Mouse (Mus musculus): Measurements from ENCODE around the gene Krt80. TPM values are rescaled to one million over a fixed set of nuclear protein-coding genes. Genes with fewer than 3 reads are reported as not detected.

Gene Krt80
- polyA plus RNA-seq, 1 experiment from 2014 or later = not detected

DNA sequence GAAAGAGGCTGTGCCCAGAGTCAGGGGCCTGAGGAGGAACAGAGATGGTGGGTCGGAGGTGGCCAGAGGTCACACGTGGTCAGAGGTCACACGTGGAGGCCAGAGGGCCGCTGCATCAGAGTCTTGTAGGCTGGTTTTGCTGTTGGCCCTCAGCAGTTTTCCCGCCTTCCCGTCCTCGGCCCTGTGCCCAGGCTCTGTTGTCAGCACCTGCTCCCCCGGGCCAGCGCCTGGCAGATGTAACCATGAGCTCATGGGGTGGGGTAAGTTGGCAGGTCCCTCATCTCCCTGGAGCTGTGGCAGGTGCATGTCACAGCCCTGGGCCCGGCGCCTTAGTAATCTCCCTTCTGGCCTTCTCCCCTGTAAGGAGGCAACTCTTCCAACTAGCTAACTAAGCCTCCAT lies 12.8 kb upstream of the Krt80 start:
- no peak overlapping the region for H3K4me2 ChIP-seq
- H3K36me3 ChIP-seq (ENCODE audit: control insufficient read depth, insufficient read depth, low read length) = no peaks in the 10 kb centered on the region
- no peak overlapping the region for H3K9ac ChIP-seq (ENCODE audit: low read depth, low read length)
- no peaks in the 10 kb centered on the region for H3K4me1 ChIP-seq (replicated peaks; ENCODE audit: control insufficient read depth, insufficient read depth, low read length)
- no peaks in the 10 kb centered on the region; the same call in 1 of the 2 replicates for H3K27me3 ChIP-seq (replicated peaks; ENCODE audit: control insufficient read depth, insufficient read depth, low read length)
- H3K4me3 ChIP-seq (ENCODE audit: low read depth, low read length) = no peak overlapping the region
- H3K27ac ChIP-seq (ENCODE audit: low read depth, low read length) = no peak overlapping the region
- DNase-seq (ENCODE audit: low spot score) = no peak
- 82% methylated on average over 11 of the region's 11 CpGs for WGBS
- ATAC-seq (replicated peaks; ENCODE audit: low FRiP score) = no peak
- no peaks in the 10 kb centered on the region for H3K9me3 ChIP-seq (ENCODE audit: control insufficient read depth, low read length)

DNA sequence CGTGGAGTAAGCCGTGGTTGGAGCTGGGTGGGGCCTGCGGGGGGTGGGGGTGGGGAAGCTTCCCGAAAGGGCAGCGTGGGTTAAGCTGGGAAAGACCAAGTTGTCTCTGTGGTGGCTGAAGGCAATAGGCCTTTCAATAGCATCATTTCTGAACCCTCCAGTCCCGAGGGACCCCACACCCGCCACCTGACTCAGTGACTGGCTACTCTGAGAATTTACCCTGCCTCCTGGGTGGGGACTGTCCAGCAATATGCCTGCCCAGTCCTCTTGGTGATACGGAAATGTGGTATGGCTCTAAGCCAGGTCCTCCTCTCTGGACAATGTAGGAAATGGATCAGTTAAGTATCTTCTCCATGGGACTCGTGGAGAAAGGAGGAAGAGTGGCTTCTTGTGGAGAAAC lies 11.8 kb upstream of the Krt80 start:
- Histone ChIP-seq H3K27me3 (replicated peaks; ENCODE audit: control insufficient read depth, insufficient read depth, low read length) (no peaks in the 10 kb centered on the region; the same call in 1 of the 2 replicates), H3K4me2 (no peak overlapping the region), H3K9ac (ENCODE audit: low read depth, low read length) (no peak overlapping the region), H3K9me3 (ENCODE audit: control insufficient read depth, low read length) (no peaks in the 10 kb centered on the region), H3K27ac (ENCODE audit: low read depth, low read length) (no peak overlapping the region), H3K36me3 (ENCODE audit: control insufficient read depth, insufficient read depth, low read length) (no peaks in the 10 kb centered on the region), H3K4me1 (replicated peaks; ENCODE audit: control insufficient read depth, insufficient read depth, low read length) (no peaks in the 10 kb centered on the region), H3K4me3 (ENCODE audit: low read depth, low read length) (no peak overlapping the region)
- 60% methylated on average over 9 of the region's 9 CpGs for WGBS
- no peak for DNase-seq (ENCODE audit: low spot score)
- no peak for ATAC-seq (replicated peaks; ENCODE audit: low FRiP score)

DNA sequence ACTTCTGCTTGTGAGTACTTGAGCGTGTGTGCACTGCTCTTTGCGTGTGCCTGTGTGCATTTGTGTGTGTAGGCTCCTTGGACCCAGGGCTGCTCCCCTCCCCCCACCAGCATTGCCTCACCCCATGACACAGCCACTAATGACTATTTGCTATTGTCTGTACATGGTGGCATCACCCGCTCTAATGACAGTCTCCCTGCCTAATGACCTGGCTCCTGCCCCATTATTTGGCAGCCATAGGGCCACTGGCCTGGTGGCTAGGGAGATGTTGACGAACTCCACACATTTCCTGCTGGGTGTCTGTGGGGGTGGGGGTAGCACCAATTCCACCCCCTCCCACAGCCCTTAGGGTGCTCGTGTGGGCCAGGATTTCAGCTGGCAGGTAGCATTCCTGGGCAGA lies 8.7 kb upstream of the Krt80 start:
- no peak overlapping the region for H3K4me3 ChIP-seq (ENCODE audit: low read depth, low read length)
- H3K4me1 ChIP-seq (replicated peaks; ENCODE audit: control insufficient read depth, insufficient read depth, low read length) = 0 out of 2 replicates have a peak, but pooled peaks cover 2% of the 10 kb centered on the region
- WGBS = 79% methylated on average over 5 of the region's 5 CpGs
- H3K4me2 ChIP-seq = no peak overlapping the region
- DNase-seq (ENCODE audit: low spot score) (no peak), ATAC-seq (replicated peaks; ENCODE audit: low FRiP score) (no peak)
- H3K27ac ChIP-seq (ENCODE audit: low read depth, low read length) = no peak overlapping the region
- H3K9ac ChIP-seq (ENCODE audit: low read depth, low read length) = no peak overlapping the region
- H3K36me3 ChIP-seq (ENCODE audit: control insufficient read depth, insufficient read depth, low read length) = no peaks in the 10 kb centered on the region
- H3K9me3 ChIP-seq (ENCODE audit: control insufficient read depth, low read length) = no peaks in the 10 kb centered on the region
- no peaks in the 10 kb centered on the region; the same call in 1 of the 2 replicates for H3K27me3 ChIP-seq (replicated peaks; ENCODE audit: control insufficient read depth, insufficient read depth, low read length)

GRCm38 (mm10) chr15:101376776-101377061 lies 6.8 kb upstream of the Krt80 start:
- no peak overlapping the region for H3K4me2 ChIP-seq
- ATAC-seq (replicated peaks; ENCODE audit: low FRiP score) = no peak
- H3K4me3 ChIP-seq (ENCODE audit: low read depth, low read length) = no peak overlapping the region
- no peak for DNase-seq (ENCODE audit: low spot score)
- H3K27ac ChIP-seq (ENCODE audit: low read depth, low read length) = no peak overlapping the region
- WGBS = 43% methylated on average over 5 of the region's 5 CpGs
- no peak overlapping the region for H3K9ac ChIP-seq (ENCODE audit: low read depth, low read length)
- 0 out of 2 replicates have a peak, but pooled peaks cover 5% of the 10 kb centered on the region for H3K4me1 ChIP-seq (replicated peaks; ENCODE audit: control insufficient read depth, insufficient read depth, low read length)
- H3K27me3 ChIP-seq (replicated peaks; ENCODE audit: control insufficient read depth, insufficient read depth, low read length) = no peaks in the 10 kb centered on the region
- no peaks in the 10 kb centered on the region for H3K9me3 ChIP-seq (ENCODE audit: control insufficient read depth, low read length)
- H3K36me3 ChIP-seq (ENCODE audit: control insufficient read depth, insufficient read depth, low read length) = no peaks in the 10 kb centered on the region

- H3K4me3 ChIP-seq (ENCODE audit: low read depth, low read length) = no peak overlapping the region
- H3K4me1 ChIP-seq (replicated peaks; ENCODE audit: control insufficient read depth, insufficient read depth, low read length) = 0 out of 2 replicates have a peak, but pooled peaks cover 5% of the 10 kb centered on the region
- WGBS = 73% methylated on average over 6 of the region's 6 CpGs
- H3K27me3 ChIP-seq (replicated peaks; ENCODE audit: control insufficient read depth, insufficient read depth, low read length) = no peaks in the 10 kb centered on the region
- no peak overlapping the region for H3K9ac ChIP-seq (ENCODE audit: low read depth, low read length)
- H3K36me3 ChIP-seq (ENCODE audit: control insufficient read depth, insufficient read depth, low read length) = no peaks in the 10 kb centered on the region
- DNase-seq (ENCODE audit: low spot score) (no peak), ATAC-seq (replicated peaks; ENCODE audit: low FRiP score) (no peak)
- no peaks in the 10 kb centered on the region for H3K9me3 ChIP-seq (ENCODE audit: control insufficient read depth, low read length)
- H3K4me2 ChIP-seq = no peak overlapping the region
- H3K27ac ChIP-seq (ENCODE audit: low read depth, low read length) = no peak overlapping the region
These were observed 6.2 kb upstream of the Krt80 start for GRCm38 (mm10) chr15:101375956-101376775.

DNA sequence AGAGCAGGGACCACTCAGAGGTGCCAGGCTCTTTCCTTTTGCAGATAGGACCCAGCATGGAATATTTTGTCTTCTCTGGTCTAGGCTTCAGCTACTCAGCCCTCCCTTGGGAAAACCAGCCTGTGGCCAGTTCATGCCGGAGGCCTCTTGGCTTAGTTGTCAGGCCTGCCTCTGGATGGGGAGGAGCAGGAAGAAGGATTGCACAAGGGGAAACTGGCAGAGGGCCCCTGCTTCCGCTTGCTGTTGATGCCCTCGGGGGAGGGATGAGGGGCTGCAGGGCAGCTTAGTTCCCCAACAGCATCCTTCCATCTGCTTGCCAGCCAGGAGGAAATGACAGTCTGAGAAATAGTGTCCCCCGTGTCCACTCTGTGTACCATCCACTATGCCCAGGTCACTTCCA lies 4.9 kb upstream of the Krt80 start:
- Histone ChIP-seq H3K9ac (ENCODE audit: low read depth, low read length) (no peak overlapping the region), H3K4me3 (ENCODE audit: low read depth, low read length) (no peak overlapping the region), H3K4me1 (replicated peaks; ENCODE audit: control insufficient read depth, insufficient read depth, low read length) (0 out of 2 replicates have a peak, but pooled peaks cover 5% of the 10 kb centered on the region), H3K36me3 (ENCODE audit: control insufficient read depth, insufficient read depth, low read length) (no peaks in the 10 kb centered on the region), H3K9me3 (ENCODE audit: control insufficient read depth, low read length) (no peaks in the 10 kb centered on the region), H3K27ac (ENCODE audit: low read depth, low read length) (no peak overlapping the region), H3K4me2 (no peak overlapping the region), H3K27me3 (replicated peaks; ENCODE audit: control insufficient read depth, insufficient read depth, low read length) (no peaks in the 10 kb centered on the region)
- WGBS = 41% methylated on average over 4 of the region's 4 CpGs
- ATAC-seq (replicated peaks; ENCODE audit: low FRiP score) = no peak
- DNase-seq (ENCODE audit: low spot score) = no peak

DNA sequence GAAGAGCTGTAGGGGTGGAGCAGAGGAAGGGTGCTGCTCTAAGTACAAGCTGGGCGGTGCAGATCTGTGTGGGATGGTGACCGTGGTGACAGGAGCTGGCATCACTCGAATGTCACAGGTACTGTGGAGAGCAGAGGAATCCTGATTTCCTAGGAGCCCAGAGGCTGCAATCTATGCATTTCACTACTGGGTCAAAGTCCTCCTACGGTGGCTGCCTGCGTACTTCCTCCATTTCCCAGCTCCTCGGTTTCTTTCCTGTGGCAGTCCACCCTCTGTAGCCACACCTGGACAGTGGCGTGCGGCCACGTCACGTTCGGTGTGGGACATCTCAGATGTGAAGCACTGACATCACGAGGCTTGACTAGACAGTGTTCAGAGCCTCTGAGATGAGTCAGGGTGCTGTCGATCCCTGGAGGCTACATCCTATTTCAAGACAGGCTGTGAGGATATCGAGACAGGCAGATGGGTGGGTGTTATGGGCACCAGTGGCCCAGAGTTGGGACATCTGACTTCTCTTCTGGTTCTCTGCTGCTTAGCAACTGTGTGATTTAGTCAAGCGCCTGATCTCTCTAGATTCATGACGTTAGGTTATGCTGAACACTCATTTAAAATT lies 3.4 kb upstream of the Krt80 start:
- Histone ChIP-seq H3K9ac (ENCODE audit: low read depth, low read length) (no peak overlapping the region), H3K36me3 (ENCODE audit: control insufficient read depth, insufficient read depth, low read length) (no peaks in the 10 kb centered on the region), H3K4me2 (no peak overlapping the region), H3K9me3 (ENCODE audit: control insufficient read depth, low read length) (no peaks in the 10 kb centered on the region), H3K4me1 (replicated peaks; ENCODE audit: control insufficient read depth, insufficient read depth, low read length) (0 out of 2 replicates have a peak, but pooled peaks cover 5% of the 10 kb centered on the region), H3K27ac (ENCODE audit: low read depth, low read length) (no peak overlapping the region), H3K27me3 (replicated peaks; ENCODE audit: control insufficient read depth, insufficient read depth, low read length) (no peaks in the 10 kb centered on the region), H3K4me3 (ENCODE audit: low read depth, low read length) (no peak overlapping the region)
- ATAC-seq (replicated peaks; ENCODE audit: low FRiP score) (no peak), DNase-seq (ENCODE audit: low spot score) (no peak)
- WGBS = 74% methylated on average over 16 of the region's 16 CpGs

DNA sequence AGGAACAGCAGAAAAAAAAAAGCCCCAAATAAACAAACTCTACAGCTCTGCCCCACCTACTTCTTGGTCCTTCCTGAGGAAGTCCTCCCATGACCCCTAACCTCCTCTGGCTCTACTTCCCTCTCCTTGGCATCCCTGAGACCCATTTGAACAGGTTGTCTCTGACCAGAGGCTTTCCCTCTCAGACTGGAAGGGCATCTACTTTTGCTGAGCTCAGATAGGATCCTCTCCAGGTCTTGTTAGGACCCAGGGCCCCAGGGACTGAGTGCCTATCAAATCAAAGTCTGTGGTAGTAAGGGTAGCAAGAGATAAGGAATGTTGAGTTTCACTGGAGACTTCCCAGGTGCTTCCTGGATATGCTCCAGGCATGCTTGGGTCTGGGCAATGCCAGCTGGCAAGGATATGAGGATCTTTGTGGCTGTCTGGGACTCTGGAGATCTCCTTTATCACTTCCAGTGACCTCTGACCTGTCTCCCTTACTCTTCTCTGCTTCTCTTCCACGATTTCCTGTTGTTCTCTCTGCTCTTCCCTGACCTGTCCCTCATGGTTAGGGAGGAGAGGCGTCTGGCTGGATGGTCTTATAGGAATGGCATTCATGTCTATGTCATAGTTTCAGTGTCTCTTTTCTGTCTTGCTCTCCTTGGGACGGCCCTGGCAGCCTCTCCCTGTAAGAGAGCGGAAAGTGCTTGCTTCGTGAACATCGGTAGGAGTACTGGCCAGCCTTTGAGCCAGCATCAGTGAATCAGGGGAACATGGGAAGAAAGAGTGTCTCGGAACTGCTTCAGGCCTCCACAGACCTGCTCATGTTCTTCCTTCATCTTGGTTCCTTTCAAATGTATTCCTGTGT lies 2.4 kb upstream of the Krt80 start:
- H3K4me3 ChIP-seq (ENCODE audit: low read depth, low read length) = no peak overlapping the region
- no peaks in the 10 kb centered on the region for H3K9me3 ChIP-seq (ENCODE audit: control insufficient read depth, low read length)
- WGBS = 57% methylated on average over 7 of the region's 7 CpGs
- 0 out of 2 replicates have a peak, but pooled peaks cover 5% of the 10 kb centered on the region for H3K4me1 ChIP-seq (replicated peaks; ENCODE audit: control insufficient read depth, insufficient read depth, low read length)
- no peak for ATAC-seq (replicated peaks; ENCODE audit: low FRiP score)
- H3K4me2 ChIP-seq = no peak overlapping the region
- H3K27me3 ChIP-seq (replicated peaks; ENCODE audit: control insufficient read depth, insufficient read depth, low read length) = no peaks in the 10 kb centered on the region
- no peak overlapping the region for H3K27ac ChIP-seq (ENCODE audit: low read depth, low read length)
- no peak for DNase-seq (ENCODE audit: low spot score)
- H3K9ac ChIP-seq (ENCODE audit: low read depth, low read length) = no peak overlapping the region
- H3K36me3 ChIP-seq (ENCODE audit: control insufficient read depth, insufficient read depth, low read length) = no peaks in the 10 kb centered on the region

All from liver, embryonic 11.5 days (tissue).